15 mouse cellular contexts compared by ENCODE assay signal in genomic region chr12:9689541-9689940, GRCm38 (mm10).
DNase-seq lines count a peak whose midpoint lies in the region; ATAC-seq and TF ChIP-seq lines count a peak whose summit lies in the region.
"Had no signal": no experiment of that assay in that cellular context is flagged by ENCODE, and none has a peak within 500 bp of the region (broad histone marks: within the 10 kb centered on the region; RNA-seq: fewer than 3 reads in every experiment).

No protein-coding gene starts in this region.

- DNase-seq in right cerebral cortex, adult 18-20 months = peak; percentile 51
- no peak for DNase-seq in right cerebral cortex, postnatal 14 days
- peak; percentile 83 for DNase-seq in brain, adult 2 months (ENCODE audit: low read depth, low spot score)
- DNase-seq in layer of hippocampus, adult 9-11 months = peak; percentile 81
- peak; percentile 8 to 26 for DNase-seq in right cerebral cortex, postnatal 36 days (ENCODE audit: low spot score in 2 of 2)
- DNase-seq in ovary, adult 18-20 months (ENCODE audit: low spot score) = no peak
- DNase-seq in spleen, postnatal 36 days (ENCODE audit: low spot score in 2 of 2) = no peak
- DNase-seq in liver, postnatal 0 days = no peak
- DNase-seq: adrenal gland, postnatal 14 days; lung, adult 2 months; thymus, postnatal 36 days had no signal

- no peak overlapping the region for H3K4me2 ChIP-seq in liver, postnatal 0 days (ENCODE audit: low read depth, low read length)
- H3K4me2 ChIP-seq: embryonic facial prominence, embryonic 13.5 days; forebrain, embryonic 13.5 days; hindbrain, embryonic 14.5 days; limb, embryonic 15.5 days had no signal

- H3K36me3 ChIP-seq in liver, postnatal 0 days (replicated peaks; ENCODE audit: insufficient read depth, low read length) = no peaks in the 10 kb centered on the region
- H3K36me3 ChIP-seq: embryonic facial prominence, embryonic 13.5 days; limb, embryonic 15.5 days had no signal

- H3K27me3 ChIP-seq in liver, postnatal 0 days (ENCODE audit: insufficient read depth, low read length) = no peaks in the 10 kb centered on the region
- H3K27me3 ChIP-seq: embryonic facial prominence, embryonic 13.5 days; forebrain, embryonic 13.5 days; limb, embryonic 15.5 days had no signal

- H3K4me3 ChIP-seq in liver, postnatal 0 days (ENCODE audit: low read depth, low read length) = no peak overlapping the region
- H3K4me3 ChIP-seq: embryonic facial prominence, embryonic 13.5 days; forebrain, embryonic 13.5 days; limb, embryonic 15.5 days had no signal

- no peak overlapping the region for H3K9ac ChIP-seq in liver, postnatal 0 days (replicated peaks)
- H3K9ac ChIP-seq: embryonic facial prominence, embryonic 13.5 days; forebrain, embryonic 13.5 days; hindbrain, embryonic 14.5 days; limb, embryonic 15.5 days had no signal

- H3K27ac ChIP-seq in liver, postnatal 0 days (ENCODE audit: low read depth) = no peak overlapping the region
- H3K27ac ChIP-seq: embryonic facial prominence, embryonic 13.5 days; forebrain, embryonic 13.5 days; hindbrain, embryonic 14.5 days; limb, embryonic 15.5 days had no signal

- ATAC-seq in liver, postnatal 0 days = no peak
- ATAC-seq: forebrain, embryonic 13.5 days had no signal

- no peaks in the 10 kb centered on the region for H3K4me1 ChIP-seq in liver, postnatal 0 days (ENCODE audit: insufficient read depth)
- H3K4me1 ChIP-seq: embryonic facial prominence, embryonic 13.5 days; forebrain, embryonic 13.5 days; limb, embryonic 15.5 days had no signal

- no peaks in the 10 kb centered on the region for H3K9me3 ChIP-seq in liver, postnatal 0 days (ENCODE audit: low read length)
- H3K9me3 ChIP-seq: embryonic facial prominence, embryonic 13.5 days; forebrain, embryonic 13.5 days; limb, embryonic 15.5 days had no signal

- TF ChIP-seq CTCF in liver, postnatal 0 days (IDR thresholded peaks at IDR 0.05; ENCODE audit: low read depth) = no peak

- 75% methylated on average over 4 of the region's 4 CpGs for WGBS in liver, postnatal 0 days (ENCODE audit: insufficient replicate concordance)

- TF ChIP-seq EP300 in liver, postnatal 0 days (IDR thresholded peaks at IDR 0.05; ENCODE audit: low read depth) = no peak

Comparison
In these comparisons a context has a peak if more than half of its experiments do, and no peak if none do; other contexts are left out.
1. DNase-seq: peak in right cerebral cortex, adult 18-20 months (single experiment), brain, adult 2 months (single experiment), layer of hippocampus, adult 9-11 months (single experiment) and right cerebral cortex, postnatal 36 days (2 of 2); none in right cerebral cortex, postnatal 14 days (single experiment), ovary, adult 18-20 months (single experiment), spleen, postnatal 36 days (0 of 2) and liver, postnatal 0 days (single experiment).